Mouse (Mus musculus): ENCODE data around the gene Osm. TPM values are rescaled to one million over a fixed set of nuclear protein-coding genes. Genes with fewer than 3 reads are reported as not detected.

Gene Osm
- total RNA-seq (2014; rRNA removed; ENCODE audit: low replicate concordance) (0.84 TPM in 1 of 2 replicates, not detected in the other), polyA plus RNA-seq (2015; fragmentation: Nextera tagmentation; extraction: Ambion mirVana) (0.10 TPM in 1 of 2 replicates, not detected in the other)

DNA sequence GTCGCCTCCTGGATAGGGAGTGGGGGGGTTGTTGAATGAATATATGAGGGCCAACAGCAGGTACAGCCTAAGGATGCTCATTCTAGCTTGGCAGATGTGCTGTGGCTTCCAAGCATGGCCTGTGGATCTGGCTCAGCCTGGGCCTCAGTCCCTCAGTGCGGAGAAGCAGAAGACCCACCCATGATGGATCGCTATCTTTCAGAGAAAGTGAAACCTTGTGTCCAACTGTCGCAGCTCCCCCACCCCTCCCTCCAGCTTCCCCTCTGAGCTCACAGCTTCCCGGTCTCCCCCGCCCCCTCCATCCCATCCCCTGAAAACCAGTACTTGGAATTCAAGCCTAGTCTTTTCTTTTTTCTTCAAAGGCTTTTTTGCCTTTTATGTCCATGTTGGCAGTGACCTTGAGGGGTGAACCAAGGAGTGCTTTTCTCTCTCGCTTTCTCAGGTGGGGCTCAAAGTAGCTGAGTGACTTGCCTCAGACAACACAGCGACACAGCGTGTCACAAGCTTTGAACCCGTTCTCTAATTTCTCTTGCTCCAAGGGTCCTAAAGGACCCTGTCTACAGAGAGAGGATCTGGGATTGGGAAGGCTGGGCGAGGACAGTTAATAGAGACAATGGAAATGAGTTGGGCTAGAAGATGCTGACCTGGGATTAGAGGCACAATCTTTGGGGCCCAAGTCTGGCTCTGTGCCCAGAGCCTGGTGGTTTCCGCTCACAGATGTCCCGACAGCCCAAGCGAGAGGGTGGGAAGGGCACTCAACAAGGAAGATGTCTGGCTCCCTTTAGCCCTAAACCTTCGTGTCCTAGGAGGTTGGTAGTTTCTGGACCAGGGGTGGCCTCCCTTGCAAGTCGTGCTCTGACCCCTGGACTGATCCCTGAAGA, at the start of gene Osm:
Osm (plus strand) TSS at position 756 of the 881 bp plus-strand sequence.
- ATAC-seq (ENCODE audit: insufficient read depth, low read depth) = no peak
- Histone ChIP-seq H3K9ac (replicated peaks; ENCODE audit: low read depth, low read length) (no peak within 1 kb of the TSS), H3K4me1 (ENCODE audit: control insufficient read depth, insufficient read depth) (no peaks in the 10 kb centered on the region; the same call in 1 of the 2 replicates), H3K27ac (ENCODE audit: low read depth) (no peak within 1 kb of the TSS), H3K4me2 (ENCODE audit: low read depth, low read length) (peak within 1 kb of the TSS; percentile 34; the same call in 1 of the 2 replicates), H3K27me3 (ENCODE audit: control insufficient read depth, insufficient read depth, low read length) (no peaks in the 10 kb centered on the region), H3K9me3 (replicated peaks; ENCODE audit: control insufficient read depth, low read length) (no peaks in the 10 kb centered on the region), H3K36me3 (replicated peaks; ENCODE audit: control insufficient read depth, insufficient read depth, low read length) (no peaks in the 10 kb centered on the region), H3K4me3 (ENCODE audit: low read depth, low read length) (no peak within 1 kb of the TSS)
- 55% methylated on average over 16 of the region's 16 CpGs for WGBS
- DNase-seq (ENCODE audit: low spot score) = no peak
- TF ChIP-seq CTCF (IDR thresholded peaks at IDR 0.05; ENCODE audit: low read depth) = no peak
- TF ChIP-seq EP300 (IDR thresholded peaks at IDR 0.05; ENCODE audit: low read depth) = no peak

DNA sequence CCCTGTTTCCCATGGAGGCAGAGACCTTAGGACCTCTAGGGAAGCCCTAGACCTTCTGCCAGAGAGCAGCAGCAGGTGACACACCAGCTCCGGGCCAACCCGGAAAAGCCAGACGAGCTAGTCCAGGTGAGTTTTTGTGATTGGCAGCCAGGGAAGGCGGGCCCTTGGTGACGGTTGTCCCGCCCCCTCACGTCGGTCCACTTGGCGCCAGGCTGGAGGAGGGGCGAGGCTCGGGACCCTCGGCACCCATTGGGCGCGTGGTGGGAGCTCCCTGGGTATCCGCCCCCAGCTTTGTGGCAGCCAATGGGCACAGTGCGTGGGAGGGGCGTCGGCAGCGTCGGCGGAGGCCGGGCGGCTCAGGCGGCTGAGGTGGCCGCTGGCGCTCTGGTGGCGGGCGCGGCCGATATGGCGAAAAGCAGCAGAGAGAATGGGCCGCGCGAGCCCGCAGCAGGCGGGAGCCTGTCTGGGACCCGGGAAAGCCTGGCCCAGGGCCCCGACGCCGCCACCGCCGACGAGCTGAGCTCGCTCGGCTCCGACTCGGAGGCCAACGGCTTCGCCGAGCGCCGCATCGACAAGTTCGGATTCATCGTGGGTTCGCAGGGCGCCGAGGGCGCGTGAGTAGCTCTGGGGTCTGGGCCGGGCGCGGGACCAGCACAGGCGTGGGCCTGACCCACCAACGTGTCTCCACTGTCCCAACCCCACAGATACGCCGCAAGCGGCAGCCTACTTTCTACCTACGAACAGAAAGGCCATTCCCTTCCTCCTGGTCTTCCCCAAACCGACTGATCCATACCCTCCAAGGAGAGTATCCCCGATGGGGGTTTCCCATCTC, 49.5 kb upstream of the Osm start, which contains the start of gene Tbc1d10a:
Tbc1d10a (plus strand) TSS at position 304 of the 832 bp plus-strand sequence.
- H3K36me3 ChIP-seq (replicated peaks; ENCODE audit: control insufficient read depth, insufficient read depth, low read length) = peaks cover 13% of the 10 kb centered on the region; the same call in 1 of the 2 replicates
- TF ChIP-seq EP300 (IDR thresholded peaks at IDR 0.05; ENCODE audit: low read depth) (no peak), CTCF (IDR thresholded peaks at IDR 0.05; ENCODE audit: low read depth) (no peak)
- H3K27ac ChIP-seq (ENCODE audit: low read depth) = peak within 1 kb of the TSS; percentile 73
- DNase-seq (ENCODE audit: low spot score) (peak; percentile 97), ATAC-seq (ENCODE audit: insufficient read depth, low read depth) (peak; percentile 99)
- WGBS = under 1% methylated on average over 60 of the region's 71 CpGs
- H3K4me3 ChIP-seq (ENCODE audit: low read depth, low read length) = peak within 1 kb of the TSS; percentile 85
- H3K4me1 ChIP-seq (ENCODE audit: control insufficient read depth, insufficient read depth) = peaks cover 13% of the 10 kb centered on the region
- H3K9me3 ChIP-seq (replicated peaks; ENCODE audit: control insufficient read depth, low read length) = no peaks in the 10 kb centered on the region
- H3K9ac ChIP-seq (replicated peaks; ENCODE audit: low read depth, low read length) = peak within 1 kb of the TSS; percentile 90
- H3K27me3 ChIP-seq (ENCODE audit: control insufficient read depth, insufficient read depth, low read length) = no peaks in the 10 kb centered on the region
- peak within 1 kb of the TSS; percentile 89 for H3K4me2 ChIP-seq (ENCODE audit: low read depth, low read length)

DNA sequence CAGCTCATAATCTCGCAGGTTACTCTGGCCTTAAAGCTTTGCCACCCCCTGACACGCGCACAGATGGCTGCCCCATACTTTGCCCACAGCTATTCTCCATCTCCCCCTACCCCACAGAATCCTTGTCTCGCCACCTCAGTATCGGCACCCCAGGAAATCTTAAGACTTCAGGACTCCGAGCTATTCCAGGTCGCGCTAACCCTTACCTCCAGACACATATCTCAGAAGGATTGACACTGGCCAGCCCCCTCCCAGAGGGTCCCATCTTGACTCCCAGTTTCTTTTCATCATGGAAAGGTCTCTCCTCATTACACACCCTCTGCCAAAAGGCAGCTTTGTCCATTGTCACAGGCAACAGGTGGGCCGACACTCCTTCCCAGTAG, 48.9 kb upstream of the Osm start:
- 15% methylated on average over 9 of the region's 9 CpGs for WGBS
- Histone ChIP-seq H3K4me2 (ENCODE audit: low read depth, low read length) (peak overlapping the region; percentile 89), H3K27ac (ENCODE audit: low read depth) (no peak overlapping the region), H3K4me3 (ENCODE audit: low read depth, low read length) (peak overlapping the region; percentile 85), H3K27me3 (ENCODE audit: control insufficient read depth, insufficient read depth, low read length) (no peaks in the 10 kb centered on the region), H3K9ac (replicated peaks; ENCODE audit: low read depth, low read length) (peak overlapping the region; percentile 90), H3K9me3 (replicated peaks; ENCODE audit: control insufficient read depth, low read length) (no peaks in the 10 kb centered on the region), H3K4me1 (ENCODE audit: control insufficient read depth, insufficient read depth) (peaks cover 13% of the 10 kb centered on the region), H3K36me3 (replicated peaks; ENCODE audit: control insufficient read depth, insufficient read depth, low read length) (peaks cover 8% of the 10 kb centered on the region; the same call in 1 of the 2 replicates)
- no peak for ATAC-seq (ENCODE audit: insufficient read depth, low read depth)
- DNase-seq (ENCODE audit: low spot score) = no peak
- TF ChIP-seq EP300 (IDR thresholded peaks at IDR 0.05; ENCODE audit: low read depth) (no peak), CTCF (IDR thresholded peaks at IDR 0.05; ENCODE audit: low read depth) (no peak)

DNA sequence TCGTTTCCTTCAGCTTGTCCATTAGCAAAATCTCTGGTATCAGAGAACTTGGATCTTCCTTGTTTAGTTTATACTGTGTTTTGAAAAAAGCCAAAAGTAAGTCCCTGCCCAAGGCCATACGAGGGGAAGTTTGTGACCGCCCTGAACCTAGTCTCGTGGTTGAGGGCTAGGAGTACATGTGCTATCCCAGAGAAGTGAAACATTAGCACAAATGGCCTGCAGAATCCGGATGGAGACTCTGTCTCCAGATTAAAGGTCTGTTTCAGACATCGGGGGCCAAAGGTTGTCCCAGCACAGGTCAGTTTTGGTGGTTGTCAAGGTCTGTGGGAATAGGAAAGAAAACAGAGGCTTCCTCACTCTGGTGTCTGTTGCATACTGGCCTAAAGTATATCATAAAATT, 47.0 kb upstream of the Osm start:
- no peak overlapping the region for H3K27ac ChIP-seq (ENCODE audit: low read depth)
- 86% methylated on average over 6 of the region's 6 CpGs for WGBS
- DNase-seq (ENCODE audit: low spot score) = no peak

DNA sequence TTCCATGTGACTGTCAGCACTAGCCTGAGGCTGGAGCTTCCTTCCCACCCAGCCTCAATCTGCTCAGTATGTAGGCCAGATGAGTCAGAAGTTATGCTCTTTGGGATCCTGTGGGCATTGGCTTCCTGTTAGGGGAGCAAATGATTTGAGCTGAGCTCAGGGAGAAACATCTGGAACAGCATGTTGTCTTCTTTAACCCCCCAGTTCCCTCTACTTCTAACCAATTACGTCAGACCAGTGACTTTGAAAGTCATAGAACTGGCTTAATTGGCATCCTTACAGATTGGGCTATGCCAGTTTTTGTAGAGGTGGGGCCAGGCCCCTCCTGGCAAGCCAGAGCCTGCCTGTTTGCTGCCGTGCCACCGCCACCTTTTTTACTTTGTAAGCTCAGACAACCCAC, 45.5 kb upstream of the Osm start:
- no peaks in the 10 kb centered on the region for H3K9me3 ChIP-seq (replicated peaks; ENCODE audit: control insufficient read depth, low read length)
- H3K9ac ChIP-seq (replicated peaks; ENCODE audit: low read depth, low read length) = no peak overlapping the region
- no peaks in the 10 kb centered on the region for H3K27me3 ChIP-seq (ENCODE audit: control insufficient read depth, insufficient read depth, low read length)
- 82% methylated on average over 3 of the region's 3 CpGs for WGBS
- DNase-seq (ENCODE audit: low spot score) (no peak), ATAC-seq (ENCODE audit: insufficient read depth, low read depth) (no peak)
- H3K4me3 ChIP-seq (ENCODE audit: low read depth, low read length) = no peak overlapping the region
- TF ChIP-seq EP300 (IDR thresholded peaks at IDR 0.05; ENCODE audit: low read depth) = no peak
- no peak for TF ChIP-seq CTCF (IDR thresholded peaks at IDR 0.05; ENCODE audit: low read depth)
- no peaks in the 10 kb centered on the region for H3K36me3 ChIP-seq (replicated peaks; ENCODE audit: control insufficient read depth, insufficient read depth, low read length)
- no peak overlapping the region for H3K4me2 ChIP-seq (ENCODE audit: low read depth, low read length)
- peak overlapping the region; percentile 23; the same call in 1 of the 2 replicates for H3K27ac ChIP-seq (ENCODE audit: low read depth)
- peaks cover 10% of the 10 kb centered on the region for H3K4me1 ChIP-seq (ENCODE audit: control insufficient read depth, insufficient read depth)

More for the DNA sequence above, 47.0 kb upstream of the Osm start:
- Histone ChIP-seq H3K4me1 (ENCODE audit: control insufficient read depth, insufficient read depth) (peaks cover 11% of the 10 kb centered on the region), H3K9me3 (replicated peaks; ENCODE audit: control insufficient read depth, low read length) (no peaks in the 10 kb centered on the region), H3K36me3 (replicated peaks; ENCODE audit: control insufficient read depth, insufficient read depth, low read length) (no peaks in the 10 kb centered on the region), H3K4me3 (ENCODE audit: low read depth, low read length) (no peak overlapping the region), H3K27me3 (ENCODE audit: control insufficient read depth, insufficient read depth, low read length) (no peaks in the 10 kb centered on the region), H3K4me2 (ENCODE audit: low read depth, low read length) (no peak overlapping the region), H3K9ac (replicated peaks; ENCODE audit: low read depth, low read length) (no peak overlapping the region)
- no peak for ATAC-seq (ENCODE audit: insufficient read depth, low read depth)
- TF ChIP-seq CTCF (IDR thresholded peaks at IDR 0.05; ENCODE audit: low read depth) (no peak), EP300 (IDR thresholded peaks at IDR 0.05; ENCODE audit: low read depth) (no peak)

Data from heart, postnatal 0 days (tissue).